Mouse (Mus musculus) hindbrain, embryonic 16.5 days (tissue): ENCODE data around the gene Ndufaf2. TPM values are rescaled to one million over a fixed set of nuclear protein-coding genes. Genes with fewer than 3 reads are reported as not detected.

Experiments used
- ATAC-seq: fragments of 200-750 bp; cut with Nextera tagmentation; 2 replicates; pipeline ENCODE4 v1.8.0; 2017; ENCODE audit warnings: moderate TSS enrichment, moderate library complexity
- H3K27ac ChIP-seq: fragments of 300-500 bp; sonication (generic); 2 replicates; pipeline ENCODE4 v1.5.1; 2014; ENCODE audit warnings: low read depth, mild to moderate bottlenecking, control low read depth, low read length, moderate library complexity
- H3K27me3 ChIP-seq: fragments of 300-500 bp; sonication (generic); replicated peaks from 2 replicates; pipeline ENCODE4 v1.6.1; 2014; ENCODE audit warnings: low read length; ENCODE audit not compliant: control insufficient read depth, insufficient read depth
- H3K36me3 ChIP-seq: fragments of 300-500 bp; sonication (generic); 2 replicates; pipeline ENCODE4 v1.6.1; 2014; ENCODE audit warnings: mild to moderate bottlenecking, low read length, moderate library complexity, mixed read lengths; ENCODE audit not compliant: control insufficient read depth, insufficient read depth
- H3K4me1 ChIP-seq: fragments of 300-500 bp; sonication (generic); 2 replicates; pipeline ENCODE4 v1.6.1; 2014; ENCODE audit warnings: low read depth, low read length; ENCODE audit not compliant: control insufficient read depth, insufficient read depth
- H3K4me2 ChIP-seq: fragments of 300-500 bp; sonication (generic); 2 replicates; pipeline ENCODE4 v1.6.1; 2014; ENCODE audit warnings: mild to moderate bottlenecking, low read length, control low read depth, moderate library complexity
- H3K4me3 ChIP-seq: fragments of 300-500 bp; sonication (generic); 2 replicates; pipeline ENCODE4 v1.5.1; 2014; ENCODE audit warnings: mild to moderate bottlenecking, low read length, control low read depth, moderate library complexity
- H3K9ac ChIP-seq: fragments of 300-500 bp; sonication (generic); 2 replicates; pipeline ENCODE4 v1.6.1; 2014; ENCODE audit warnings: low read depth, mild to moderate bottlenecking, control low read depth, low read length, moderate library complexity
- H3K9me3 ChIP-seq: fragments of 300-500 bp; sonication (generic); 2 replicates; pipeline ENCODE4 v1.6.1; 2014; ENCODE audit warnings: mild to moderate bottlenecking, low read length, moderate library complexity; ENCODE audit not compliant: control insufficient read depth
- WGBS: fragments of 180-500 bp; shearing (Covaris S2); extraction: QIAGEN DNeasy Blood & Tissue Kit; methylation state at CpG from one replicate; pipeline ENCODE4 v1.1.7; 2014; 5-methylcytosine and 5-hydroxymethylcytosine counted together
- polyA plus RNA-seq: library from polyadenylated mRNA; unstranded; fragments of >200 nt; fragmentation: Nextera tagmentation; extraction: Ambion mirVana; gene quantifications from 2 replicates; pipeline ENCODE4 v1.2.1, GENCODE M21; 2015

The Ndufaf2 gene
- polyA plus RNA-seq, 1 experiment from 2014 or later = 74.7 TPM

GRCm38 (mm10) chr13:108180821-108181220 lies 22.4 kb upstream of the Ndufaf2 start:
- H3K4me1 ChIP-seq = no peaks in the 10 kb centered on the region
- H3K36me3 ChIP-seq = peaks cover 19% of the 10 kb centered on the region; the same call in 1 of the 2 replicates
- H3K9me3 ChIP-seq = no peaks in the 10 kb centered on the region
- no peaks in the 10 kb centered on the region for H3K27me3 ChIP-seq
- no peak overlapping the region for H3K9ac ChIP-seq
- H3K4me3 ChIP-seq = no peak overlapping the region
- WGBS = 93% methylated on average over 5 of the region's 5 CpGs
- no peak overlapping the region for H3K27ac ChIP-seq
- ATAC-seq = no peak
- H3K4me2 ChIP-seq = no peak overlapping the region

DNA sequence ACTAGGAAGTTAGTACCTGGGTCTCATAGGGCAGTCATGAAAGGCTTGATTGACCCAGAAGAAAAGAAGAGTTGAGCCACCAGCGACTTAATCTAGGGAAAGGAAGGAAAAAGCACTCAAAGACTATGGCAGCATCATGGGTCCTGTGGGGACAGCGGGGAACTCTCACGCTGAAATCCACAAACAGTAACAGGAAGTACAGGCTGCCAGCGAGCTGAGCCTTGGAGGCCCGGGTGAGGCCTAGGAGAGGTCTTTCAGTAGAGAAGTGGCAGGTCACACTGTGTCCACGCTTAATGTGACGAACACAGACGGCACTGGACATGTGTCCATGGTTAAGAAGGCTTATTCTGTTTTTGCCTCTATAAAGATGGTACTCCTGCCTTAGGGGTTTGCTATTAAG lies 21.2 kb upstream of the Ndufaf2 start:
- peaks cover 19% of the 10 kb centered on the region; the same call in 1 of the 2 replicates for H3K36me3 ChIP-seq

DNA sequence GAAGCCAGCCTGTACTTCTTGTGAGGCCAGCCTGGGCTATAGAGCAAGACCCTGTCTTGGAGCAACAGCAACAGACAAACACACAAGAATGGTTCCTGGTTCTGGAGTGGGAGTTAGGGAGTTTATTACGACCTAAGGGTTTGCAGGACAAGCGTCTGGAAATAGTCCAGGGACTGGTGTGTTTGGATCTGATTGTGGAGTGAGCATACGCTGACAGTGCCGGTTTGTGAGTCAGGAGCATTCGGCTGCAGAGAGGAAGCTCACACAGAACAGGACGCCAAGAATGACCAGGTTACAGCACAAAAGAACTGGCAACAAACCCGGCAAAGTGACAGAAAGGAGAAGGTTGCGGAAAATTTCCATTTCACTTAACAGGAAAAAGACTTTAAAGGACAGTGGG lies 12.1 kb upstream of the Ndufaf2 start:
- WGBS = 91% methylated on average over 8 of the region's 8 CpGs

More for the DNA sequence above, 21.2 kb upstream of the Ndufaf2 start:
- no peaks in the 10 kb centered on the region for H3K4me1 ChIP-seq
- no peak overlapping the region for H3K4me2 ChIP-seq
- H3K27me3 ChIP-seq = no peaks in the 10 kb centered on the region
- no peak overlapping the region for H3K27ac ChIP-seq
- no peaks in the 10 kb centered on the region for H3K9me3 ChIP-seq
- H3K4me3 ChIP-seq = no peak overlapping the region
- H3K9ac ChIP-seq = no peak overlapping the region
- WGBS = 93% methylated on average over 8 of the region's 8 CpGs
- ATAC-seq = no peak

DNA sequence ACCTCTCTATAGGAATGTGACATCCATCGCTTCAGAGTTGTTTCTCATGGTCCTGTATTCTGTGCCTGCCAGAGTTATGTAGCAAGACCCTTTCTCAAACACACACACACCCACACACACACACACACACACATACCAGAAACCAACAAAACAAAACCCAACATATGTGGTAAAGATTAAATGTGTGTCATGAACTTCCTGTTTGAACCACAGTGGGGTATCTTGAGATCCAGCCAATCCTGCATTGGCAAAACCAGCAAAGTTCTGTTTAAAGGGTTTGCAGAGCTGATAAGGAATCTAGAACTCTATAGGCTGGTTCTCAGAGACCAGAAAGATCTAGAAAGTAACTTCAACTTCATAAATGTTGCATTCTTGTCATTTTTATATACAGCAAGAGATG lies 11.6 kb upstream of the Ndufaf2 start:
- H3K4me2 ChIP-seq = no peak overlapping the region
- H3K4me1 ChIP-seq = no peaks in the 10 kb centered on the region
- no peak for ATAC-seq
- no peak overlapping the region for H3K4me3 ChIP-seq
- no peak overlapping the region for H3K27ac ChIP-seq
- H3K36me3 ChIP-seq = peaks cover 12% of the 10 kb centered on the region
- H3K9me3 ChIP-seq = no peaks in the 10 kb centered on the region
- H3K27me3 ChIP-seq = no peaks in the 10 kb centered on the region
- WGBS = 100% methylated on average over 1 of the region's 1 CpGs
- no peak overlapping the region for H3K9ac ChIP-seq

More for the DNA sequence above, 12.1 kb upstream of the Ndufaf2 start:
- H3K4me2 ChIP-seq = no peak overlapping the region
- peaks cover 12% of the 10 kb centered on the region for H3K36me3 ChIP-seq
- H3K4me3 ChIP-seq = no peak overlapping the region
- no peaks in the 10 kb centered on the region for H3K4me1 ChIP-seq
- ATAC-seq = no peak
- H3K9ac ChIP-seq = no peak overlapping the region
- no peaks in the 10 kb centered on the region for H3K9me3 ChIP-seq
- no peak overlapping the region for H3K27ac ChIP-seq
- no peaks in the 10 kb centered on the region for H3K27me3 ChIP-seq

- H3K27ac ChIP-seq = no peak overlapping the region
- H3K27me3 ChIP-seq = no peaks in the 10 kb centered on the region
- peaks cover 5% of the 10 kb centered on the region; the same call in 1 of the 2 replicates for H3K36me3 ChIP-seq
- ATAC-seq = no peak
- H3K9ac ChIP-seq = no peak overlapping the region
- H3K4me3 ChIP-seq = no peak overlapping the region
- H3K4me1 ChIP-seq = peaks cover 3% of the 10 kb centered on the region
- H3K4me2 ChIP-seq = no peak overlapping the region
- H3K9me3 ChIP-seq = no peaks in the 10 kb centered on the region
- 85% methylated on average over 3 of the region's 3 CpGs for WGBS
Measured at GRCm38 (mm10) chr13:108164621-108165020, 6.2 kb upstream of the Ndufaf2 start.

- 90% methylated on average over 9 of the region's 9 CpGs for WGBS
- Histone ChIP-seq H3K9ac (no peak overlapping the region), H3K9me3 (no peaks in the 10 kb centered on the region), H3K36me3 (peaks cover 5% of the 10 kb centered on the region; the same call in 1 of the 2 replicates), H3K4me3 (no peak overlapping the region), H3K27ac (no peak overlapping the region), H3K4me2 (no peak overlapping the region), H3K4me1 (peaks cover 5% of the 10 kb centered on the region), H3K27me3 (no peaks in the 10 kb centered on the region)
- ATAC-seq = no peak
Measured at GRCm38 (mm10) chr13:108163912-108164311, 5.5 kb upstream of the Ndufaf2 start.

DNA sequence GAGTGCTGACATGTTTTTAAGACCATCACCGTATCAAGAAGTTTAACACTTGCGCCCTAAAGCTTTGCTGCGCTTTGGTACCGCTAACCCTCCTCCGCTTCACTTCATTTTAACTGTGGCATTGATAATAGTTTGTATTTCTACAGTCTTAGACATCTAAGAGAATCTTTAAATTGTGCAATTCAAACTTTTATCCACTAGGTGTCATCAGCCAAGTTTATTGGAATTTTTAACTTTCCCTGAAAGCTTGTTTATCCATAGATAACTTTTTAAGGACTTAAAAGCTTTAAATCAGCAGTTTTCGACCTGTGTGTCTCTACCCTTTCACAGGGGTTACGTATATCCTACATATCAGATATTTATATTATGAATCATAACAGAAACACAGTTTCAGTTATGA lies 1.5 kb upstream of the Ndufaf2 start:
- peaks cover 5% of the 10 kb centered on the region; the same call in 1 of the 2 replicates for H3K36me3 ChIP-seq
- no peak overlapping the region for H3K4me3 ChIP-seq
- peaks cover 10% of the 10 kb centered on the region for H3K4me1 ChIP-seq
- 69% methylated on average over 7 of the region's 7 CpGs for WGBS
- H3K27me3 ChIP-seq = no peaks in the 10 kb centered on the region
- no peak for ATAC-seq
- no peak overlapping the region for H3K27ac ChIP-seq
- no peak overlapping the region for H3K9ac ChIP-seq
- no peaks in the 10 kb centered on the region for H3K9me3 ChIP-seq
- H3K4me2 ChIP-seq = peak overlapping the region; percentile 29

DNA sequence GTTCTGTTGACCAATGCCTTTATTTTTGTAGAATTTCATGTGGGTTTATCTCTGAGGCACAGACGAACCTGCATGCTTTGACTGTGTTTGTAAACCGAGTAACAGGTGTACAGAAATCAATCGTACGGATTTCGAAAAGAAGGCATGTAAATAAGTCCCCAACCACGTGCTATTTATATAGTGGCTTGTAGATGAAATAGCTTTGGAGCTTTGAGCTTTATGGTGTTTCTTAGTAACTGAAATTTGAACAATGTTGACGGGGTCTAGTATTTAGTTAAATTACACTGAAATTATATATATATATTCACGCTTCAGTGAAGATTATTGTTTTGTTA lies 785 bp upstream of the Ndufaf2 start:
- Histone ChIP-seq H3K9ac (peak overlapping the region; percentile 62), H3K4me1 (peaks cover 10% of the 10 kb centered on the region), H3K9me3 (no peaks in the 10 kb centered on the region), H3K27me3 (no peaks in the 10 kb centered on the region), H3K36me3 (peaks cover 5% of the 10 kb centered on the region; the same call in 1 of the 2 replicates), H3K4me3 (peak overlapping the region; percentile 56), H3K27ac (no peak overlapping the region), H3K4me2 (peak overlapping the region; percentile 63)
- 7% methylated on average over 8 of the region's 8 CpGs for WGBS
- no peak for ATAC-seq

- ATAC-seq = no peak
Measured at GRCm38 (mm10) chr13:108157732-108158464, 525 bp downstream of the Ndufaf2 start.

More at GRCm38 (mm10) chr13:108157732-108158464, 525 bp downstream of the Ndufaf2 start:
- Histone ChIP-seq H3K4me1 (peaks cover 10% of the 10 kb centered on the region), H3K27ac (no peak overlapping the region), H3K9me3 (no peaks in the 10 kb centered on the region), H3K4me2 (peak overlapping the region; percentile 57), H3K4me3 (peak overlapping the region; percentile 56), H3K36me3 (peaks cover 5% of the 10 kb centered on the region; the same call in 1 of the 2 replicates), H3K27me3 (no peaks in the 10 kb centered on the region), H3K9ac (peak overlapping the region; percentile 70)
- WGBS = 3% methylated on average over 35 of the region's 42 CpGs
